Mouse (Mus musculus) heart, embryonic 12.5 days (tissue): ENCODE data around the gene Mrpl42. TPM values are rescaled to one million over a fixed set of nuclear protein-coding genes. Genes with fewer than 3 reads are reported as not detected.

Source experiments
- ATAC-seq: fragments of 200-750 bp; cut with Nextera tagmentation; 2 replicates; pipeline ENCODE4 v1.8.0; 2017; ENCODE audit warnings: moderate TSS enrichment, moderate library complexity; ENCODE audit not compliant: insufficient number of reproducible peaks, low FRiP score
- H3K27ac ChIP-seq: fragments of 300-500 bp; sonication (generic); 2 replicates; pipeline ENCODE4 v1.5.1; 2016; ENCODE audit warnings: mild to moderate bottlenecking, moderate library complexity; ENCODE audit not compliant: poor library complexity, severe bottlenecking
- H3K27me3 ChIP-seq: fragments of 300-500 bp; sonication (generic); replicated peaks from 2 replicates; pipeline ENCODE4 v1.6.1; 2016; ENCODE audit warnings: mild to moderate bottlenecking, moderate library complexity
- H3K36me3 ChIP-seq: fragments of 300-500 bp; sonication (generic); 2 replicates; pipeline ENCODE4 v1.6.1; 2016; ENCODE audit warnings: mild to moderate bottlenecking, moderate library complexity
- H3K4me1 ChIP-seq: fragments of 300-500 bp; sonication (generic); replicated peaks from 2 replicates; pipeline ENCODE4 v1.6.1; 2016; ENCODE audit warnings: mild to moderate bottlenecking
- H3K4me2 ChIP-seq: fragments of 300-500 bp; sonication (generic); 2 replicates; pipeline ENCODE4 v1.6.1; 2016; ENCODE audit warnings: mild to moderate bottlenecking, moderate library complexity
- H3K4me3 ChIP-seq: fragments of 300-500 bp; sonication (generic); 2 replicates; pipeline ENCODE4 v1.5.1; 2016; ENCODE audit warnings: mild to moderate bottlenecking
- H3K9ac ChIP-seq: fragments of 300-500 bp; sonication (generic); 2 replicates; pipeline ENCODE4 v1.6.1; 2016; ENCODE audit warnings: mild to moderate bottlenecking, moderate library complexity
- H3K9me3 ChIP-seq: fragments of 300-500 bp; sonication (generic); replicated peaks from 2 replicates; pipeline ENCODE4 v1.6.1; 2016; ENCODE audit warnings: mild to moderate bottlenecking, moderate library complexity
- WGBS: fragments of 180-500 bp; shearing (Covaris S2); methylation state at CpG from one replicate; pipeline ENCODE4 v1.1.7; 2016; 5-methylcytosine and 5-hydroxymethylcytosine counted together
- polyA plus RNA-seq: library from polyadenylated mRNA; unstranded; fragments of >200 nt; fragmentation: Nextera tagmentation; extraction: Ambion mirVana; gene quantifications from 2 replicates; pipeline ENCODE4 v1.2.1, GENCODE M21; 2016

Gene Mrpl42
- polyA plus RNA-seq, 1 experiment from 2014 or later: 519 TPM

DNA sequence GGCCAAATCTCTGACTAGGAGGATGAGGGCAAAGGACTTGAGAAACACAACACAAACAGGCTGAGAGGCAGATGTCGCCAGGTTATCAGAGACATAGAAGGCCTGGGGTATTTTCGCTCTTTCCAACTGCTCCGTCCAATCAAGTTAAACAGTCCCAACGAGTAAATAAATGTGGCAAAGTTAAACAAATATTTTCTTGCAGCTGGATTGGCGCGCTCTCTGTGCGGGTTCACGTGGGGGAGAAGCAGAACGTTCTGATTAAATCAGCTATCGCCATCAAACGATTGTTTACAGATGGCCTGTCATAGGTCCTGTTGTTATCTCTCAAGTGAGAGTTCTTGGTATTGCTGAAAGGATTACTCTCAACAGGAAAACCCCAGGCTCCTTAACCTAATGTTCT lies 62.8 kb downstream of the Mrpl42 start:
- Histone ChIP-seq H3K9me3 (no peaks in the 10 kb centered on the region), H3K36me3 (no peaks in the 10 kb centered on the region), H3K9ac (no peak overlapping the region), H3K27me3 (peaks cover 4% of the 10 kb centered on the region; the same call in 1 of the 2 replicates), H3K27ac (no peak overlapping the region), H3K4me3 (no peak overlapping the region), H3K4me2 (peak overlapping the region; percentile 24; the same call in 1 of the 2 replicates), H3K4me1 (peaks cover 10% of the 10 kb centered on the region)
- no peak for ATAC-seq
- 8% methylated on average over 11 of the region's 11 CpGs for WGBS

Other genes with a start within 250 kb of the Mrpl42 start
- 8.0 and 10.5 TPM in 2 replicates for gene Cradd, start 177.8 kb downstream of the Mrpl42 start, polyA plus RNA-seq
- gene Socs2, start 84.8 kb downstream of the Mrpl42 start, polyA plus RNA-seq: 47.7 and 49.0 TPM in 2 replicates
- 266 and 274 TPM in 2 replicates for gene Ube2n, start 13.2 kb upstream of the Mrpl42 start, polyA plus RNA-seq
- gene Nudt4, start 62.2 kb upstream of the Mrpl42 start, polyA plus RNA-seq: 152 and 155 TPM in 2 replicates
- not detected in 2 replicates for gene Anapc15-ps, start 171.5 kb upstream of the Mrpl42 start, polyA plus RNA-seq